Mouse (Mus musculus): ENCODE data around the gene Fut1. TPM values are rescaled to one million over a fixed set of nuclear protein-coding genes. Genes with fewer than 3 reads are reported as not detected.
"Not testable (repeated sequence)": the region's sequence is repeated elsewhere in the genome, so short reads cannot be mapped to it uniquely, and the experiment has no call there.

The Fut1 gene
- polyA plus RNA-seq, 1 experiment from 2014 or later = not detected

GRCm38 (mm10) chr7:45660746-45661478 lies 43.8 kb downstream of the Fut1 start:
- ATAC-seq (ENCODE audit: insufficient read depth) = no peak
- H3K4me3 ChIP-seq (replicated peaks) = no peak overlapping the region
- no peaks in the 10 kb centered on the region for H3K27me3 ChIP-seq
- no peak overlapping the region for H3K9ac ChIP-seq
- no peaks in the 10 kb centered on the region for H3K4me1 ChIP-seq (replicated peaks)
- no peaks in the 10 kb centered on the region for H3K9me3 ChIP-seq (replicated peaks)
- 50% methylated on average over 11 of the region's 11 CpGs for WGBS (ENCODE audit: insufficient replicate concordance)
- H3K36me3 ChIP-seq (replicated peaks) = no peaks in the 10 kb centered on the region
- no peak overlapping the region for H3K27ac ChIP-seq (replicated peaks)
- H3K4me2 ChIP-seq = no peak overlapping the region

DNA sequence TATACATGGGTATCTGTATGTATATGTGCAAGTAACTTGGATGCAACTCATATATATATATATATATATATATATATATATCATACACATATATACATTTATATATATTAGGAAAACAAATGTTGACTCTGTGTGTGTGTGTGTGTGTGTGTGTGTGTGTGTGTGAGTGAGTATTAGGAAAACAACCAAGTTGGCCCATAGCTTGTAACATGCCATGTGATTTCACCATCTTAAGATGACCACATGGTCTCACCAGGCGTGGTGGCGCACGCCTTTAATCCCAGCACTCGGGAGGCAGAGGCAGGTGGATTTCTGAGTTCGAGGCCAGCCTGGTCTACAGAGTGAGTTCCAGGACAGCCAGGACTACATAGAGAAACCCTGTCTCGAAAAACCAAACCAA lies 44.6 kb downstream of the Fut1 start:
- not testable (repeated sequence) for H3K4me1 ChIP-seq (replicated peaks); H3K9me3 ChIP-seq (replicated peaks); H3K4me3 ChIP-seq (replicated peaks); H3K9ac ChIP-seq; H3K4me2 ChIP-seq; H3K27ac ChIP-seq (replicated peaks); H3K36me3 ChIP-seq (replicated peaks); ATAC-seq (ENCODE audit: insufficient read depth); H3K27me3 ChIP-seq
- WGBS (ENCODE audit: insufficient replicate concordance) = 71% methylated on average over 6 of the region's 6 CpGs

- WGBS (ENCODE audit: insufficient replicate concordance) = 45% methylated on average over 13 of the region's 13 CpGs
- H3K4me1 ChIP-seq (replicated peaks) = no peaks in the 10 kb centered on the region
- no peak overlapping the region for H3K27ac ChIP-seq (replicated peaks)
- H3K36me3 ChIP-seq (replicated peaks) = no peaks in the 10 kb centered on the region
- H3K4me2 ChIP-seq = no peak overlapping the region
- H3K9ac ChIP-seq = no peak overlapping the region
- no peak overlapping the region for H3K4me3 ChIP-seq (replicated peaks)
- no peaks in the 10 kb centered on the region for H3K9me3 ChIP-seq (replicated peaks)
- ATAC-seq (ENCODE audit: insufficient read depth) = no peak
- H3K27me3 ChIP-seq = no peaks in the 10 kb centered on the region
These were observed 48.4 kb downstream of the Fut1 start for GRCm38 (mm10) chr7:45665303-45666138.

DNA sequence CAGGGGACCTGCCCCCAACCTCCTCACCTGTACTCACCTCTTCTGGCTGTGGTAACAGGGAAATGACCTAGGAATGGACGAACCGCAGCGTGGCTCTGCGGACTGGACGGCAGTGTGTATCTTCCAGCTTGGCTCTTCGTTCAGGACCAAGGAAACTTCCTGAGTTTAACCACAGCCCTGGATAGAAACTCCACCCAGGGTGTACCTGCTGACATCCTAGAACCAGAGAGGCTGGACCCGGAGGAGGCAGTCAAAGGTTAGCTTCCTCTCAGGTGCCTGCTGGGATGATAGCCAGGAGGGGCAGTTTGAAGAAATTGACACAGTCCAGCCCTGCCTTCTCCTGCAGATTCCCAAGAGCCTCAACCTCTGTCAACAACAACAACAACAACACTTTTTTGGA lies 49.1 kb downstream of the Fut1 start, which contains the start of gene Fut2:
Fut2 (minus strand) TSS at position 234 of the 400 bp plus-strand sequence.
- Histone ChIP-seq H3K9ac (no peak within 1 kb of the TSS), H3K4me3 (replicated peaks) (no peak within 1 kb of the TSS), H3K36me3 (replicated peaks) (no peaks in the 10 kb centered on the region), H3K4me2 (no peak within 1 kb of the TSS), H3K27ac (replicated peaks) (no peak within 1 kb of the TSS), H3K27me3 (no peaks in the 10 kb centered on the region), H3K4me1 (replicated peaks) (no peaks in the 10 kb centered on the region), H3K9me3 (replicated peaks) (no peaks in the 10 kb centered on the region)
- ATAC-seq (ENCODE audit: insufficient read depth) = no peak
- WGBS (ENCODE audit: insufficient replicate concordance) = 63% methylated on average over 7 of the region's 7 CpGs

- 86% methylated on average over 14 of the region's 14 CpGs for WGBS (ENCODE audit: insufficient replicate concordance)
- H3K36me3 ChIP-seq (replicated peaks) = no peaks in the 10 kb centered on the region
- no peak overlapping the region for H3K27ac ChIP-seq (replicated peaks)
- H3K4me1 ChIP-seq (replicated peaks) = no peaks in the 10 kb centered on the region
- H3K4me2 ChIP-seq = no peak overlapping the region
- no peaks in the 10 kb centered on the region for H3K9me3 ChIP-seq (replicated peaks)
- H3K9ac ChIP-seq = no peak overlapping the region
- H3K27me3 ChIP-seq = no peaks in the 10 kb centered on the region
- no peak overlapping the region for H3K4me3 ChIP-seq (replicated peaks)
- ATAC-seq (ENCODE audit: insufficient read depth) = no peak
These were observed 50.7 kb downstream of the Fut1 start for GRCm38 (mm10) chr7:45667761-45668160.

DNA sequence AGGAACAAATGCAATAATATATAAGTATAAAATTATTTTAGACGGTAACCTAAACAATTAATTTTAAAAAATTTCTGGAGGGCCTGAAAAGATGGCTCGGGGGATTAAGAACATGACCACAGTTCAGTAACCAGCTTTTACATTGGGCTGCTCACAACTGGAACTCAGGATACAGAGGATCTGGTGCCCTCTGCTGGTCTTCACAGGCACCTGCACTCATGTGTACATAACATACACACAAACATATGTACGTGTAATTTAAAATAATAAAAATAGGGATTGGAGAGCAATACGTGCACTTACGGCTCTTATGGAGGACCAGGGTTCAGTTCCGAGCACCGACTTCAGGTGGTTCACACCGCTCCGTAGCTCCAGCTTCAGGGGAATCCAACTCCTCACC lies 51.8 kb downstream of the Fut1 start:
- H3K9ac ChIP-seq = no peak overlapping the region
- no peaks in the 10 kb centered on the region for H3K4me1 ChIP-seq (replicated peaks)
- no peak overlapping the region for H3K27ac ChIP-seq (replicated peaks)
- H3K36me3 ChIP-seq (replicated peaks) = no peaks in the 10 kb centered on the region
- no peak for ATAC-seq (ENCODE audit: insufficient read depth)
- H3K4me3 ChIP-seq (replicated peaks) = no peak overlapping the region
- H3K9me3 ChIP-seq (replicated peaks) = no peaks in the 10 kb centered on the region
- no peaks in the 10 kb centered on the region for H3K27me3 ChIP-seq
- no peak overlapping the region for H3K4me2 ChIP-seq
- WGBS (ENCODE audit: insufficient replicate concordance) = 84% methylated on average over 9 of the region's 9 CpGs

Other genes starting within 250 kb of the Fut1 start
- not detected in 2 replicates for gene Lin7b, start 246.7 kb upstream of the Fut1 start, polyA plus RNA-seq (2015; fragmentation: Nextera tagmentation; extraction: Ambion mirVana)
- 77.8 and 86.3 TPM in 2 replicates for gene Snrnp70, start 221.5 kb upstream of the Fut1 start, polyA plus RNA-seq (2015; fragmentation: Nextera tagmentation; extraction: Ambion mirVana)
- gene Kcna7, start 211.6 kb upstream of the Fut1 start, polyA plus RNA-seq (2015; fragmentation: Nextera tagmentation; extraction: Ambion mirVana) = not detected in 2 replicates
- gene Ntf5, start 203.6 kb upstream of the Fut1 start, polyA plus RNA-seq (2015; fragmentation: Nextera tagmentation; extraction: Ambion mirVana) = 0.22 and 0.24 TPM in 2 replicates
- not detected in 2 replicates for gene Lhb, start 196.5 kb upstream of the Fut1 start, polyA plus RNA-seq (2015; fragmentation: Nextera tagmentation; extraction: Ambion mirVana)
- 6.8 and 7.7 TPM in 2 replicates for gene Gys1, start 182.4 kb upstream of the Fut1 start, polyA plus RNA-seq (2015; fragmentation: Nextera tagmentation; extraction: Ambion mirVana)
- gene Ruvbl2, start 179.2 kb upstream of the Fut1 start, polyA plus RNA-seq (2015; fragmentation: Nextera tagmentation; extraction: Ambion mirVana) = 67.1 and 74.2 TPM in 2 replicates
- gene Ftl1, start 157.4 kb upstream of the Fut1 start, polyA plus RNA-seq (2015; fragmentation: Nextera tagmentation; extraction: Ambion mirVana) = 6,104 and 6,562 TPM in 2 replicates
- gene Bax, start 150.4 kb upstream of the Fut1 start, polyA plus RNA-seq (2015; fragmentation: Nextera tagmentation; extraction: Ambion mirVana) = 70.3 and 71.4 TPM in 2 replicates
- 0.58 and 0.62 TPM in 2 replicates for gene Tulp2, start 135.4 kb upstream of the Fut1 start, polyA plus RNA-seq (2015; fragmentation: Nextera tagmentation; extraction: Ambion mirVana)
- not detected in 2 replicates for gene Gm45808, start 130.5 kb upstream of the Fut1 start, polyA plus RNA-seq (2015; fragmentation: Nextera tagmentation; extraction: Ambion mirVana)
- gene Dhdh, start 128.5 kb upstream of the Fut1 start, polyA plus RNA-seq (2015; fragmentation: Nextera tagmentation; extraction: Ambion mirVana) = 2.4 and 2.5 TPM in 2 replicates
- 118 and 131 TPM in 2 replicates for gene Nucb1, start 106.9 kb upstream of the Fut1 start, polyA plus RNA-seq (2015; fragmentation: Nextera tagmentation; extraction: Ambion mirVana)
- 280 and 325 TPM in 2 replicates for gene Ppp1r15a, start 91.0 kb upstream of the Fut1 start, polyA plus RNA-seq (2015; fragmentation: Nextera tagmentation; extraction: Ambion mirVana)
- gene Plekha4, start 91.0 kb upstream of the Fut1 start, polyA plus RNA-seq (2015; fragmentation: Nextera tagmentation; extraction: Ambion mirVana) = 0.66 and 0.75 TPM in 2 replicates
- 1.9 and 2.2 TPM in 2 replicates for gene Hsd17b14, start 62.4 kb upstream of the Fut1 start, polyA plus RNA-seq (2015; fragmentation: Nextera tagmentation; extraction: Ambion mirVana)
- 46.3 and 48.5 TPM in 2 replicates for gene Bcat2, start 47.1 kb upstream of the Fut1 start, polyA plus RNA-seq (2015; fragmentation: Nextera tagmentation; extraction: Ambion mirVana)
- gene Fgf21, start 1.8 kb upstream of the Fut1 start, polyA plus RNA-seq (2015; fragmentation: Nextera tagmentation; extraction: Ambion mirVana) = not detected in 2 replicates
- 0.06 and 0.10 TPM in 2 replicates for gene Izumo1, start 4.5 kb downstream of the Fut1 start, polyA plus RNA-seq (2015; fragmentation: Nextera tagmentation; extraction: Ambion mirVana)
- gene Rasip1, start 10.2 kb downstream of the Fut1 start, polyA plus RNA-seq (2015; fragmentation: Nextera tagmentation; extraction: Ambion mirVana) = 2.8 and 3.8 TPM in 2 replicates
- 0.91 and 1.2 TPM in 2 replicates for gene Mamstr, start 22.7 kb downstream of the Fut1 start, polyA plus RNA-seq (2015; fragmentation: Nextera tagmentation; extraction: Ambion mirVana)
- gene Fut2, start 49.1 kb downstream of the Fut1 start, polyA plus RNA-seq (2015; fragmentation: Nextera tagmentation; extraction: Ambion mirVana) = 0.06 TPM in 1 of 2 replicates, not detected in the other
- not detected in 2 replicates for gene Ntn5, start 66.7 kb downstream of the Fut1 start, polyA plus RNA-seq (2015; fragmentation: Nextera tagmentation; extraction: Ambion mirVana)
- gene Sec1, start 77.1 kb downstream of the Fut1 start, polyA plus RNA-seq (2015; fragmentation: Nextera tagmentation; extraction: Ambion mirVana) = 0.05 and 0.06 TPM in 2 replicates
- 0.26 and 0.44 TPM in 2 replicates for gene Car11, start 82.6 kb downstream of the Fut1 start, polyA plus RNA-seq (2015; fragmentation: Nextera tagmentation; extraction: Ambion mirVana)
- 0.46 and 0.85 TPM in 2 replicates for gene Dbp, start 87.8 kb downstream of the Fut1 start, polyA plus RNA-seq (2015; fragmentation: Nextera tagmentation; extraction: Ambion mirVana)
- gene Rpl18, start 98.2 kb downstream of the Fut1 start, polyA plus RNA-seq (2015; fragmentation: Nextera tagmentation; extraction: Ambion mirVana) = 533 and 542 TPM in 2 replicates
- 10.4 and 13.3 TPM in 2 replicates for gene Sphk2, start 100.7 kb downstream of the Fut1 start, polyA plus RNA-seq (2015; fragmentation: Nextera tagmentation; extraction: Ambion mirVana)
- 0.30 and 0.33 TPM in 2 replicates for gene Fam83e, start 103.9 kb downstream of the Fut1 start, polyA plus RNA-seq (2015; fragmentation: Nextera tagmentation; extraction: Ambion mirVana)
- gene Spaca4, start 108.5 kb downstream of the Fut1 start, polyA plus RNA-seq (2015; fragmentation: Nextera tagmentation; extraction: Ambion mirVana) = not detected in 2 replicates
- not detected in 2 replicates for gene Lmtk3, start 166.4 kb downstream of the Fut1 start, polyA plus RNA-seq (2015; fragmentation: Nextera tagmentation; extraction: Ambion mirVana)
- gene Sult2b1, start 167.4 kb downstream of the Fut1 start, polyA plus RNA-seq (2015; fragmentation: Nextera tagmentation; extraction: Ambion mirVana) = 0.07 and 0.22 TPM in 2 replicates
- gene Cyth2, start 197.3 kb downstream of the Fut1 start, polyA plus RNA-seq (2015; fragmentation: Nextera tagmentation; extraction: Ambion mirVana) = 30.4 and 30.9 TPM in 2 replicates
- gene Kcnj14, start 207.5 kb downstream of the Fut1 start, polyA plus RNA-seq (2015; fragmentation: Nextera tagmentation; extraction: Ambion mirVana) = 0.06 and 0.12 TPM in 2 replicates
- gene Grwd1, start 213.7 kb downstream of the Fut1 start, polyA plus RNA-seq (2015; fragmentation: Nextera tagmentation; extraction: Ambion mirVana) = 24.7 and 25.3 TPM in 2 replicates